Mouse (Mus musculus): ENCODE data around the gene Olfr1499. TPM values are rescaled to one million over a fixed set of nuclear protein-coding genes. Genes with fewer than 3 reads are reported as not detected.

Gene Olfr1499
- polyA plus RNA-seq (2015; fragmentation: Illumina TruSeq; extraction: RNeasy Lipid Tissue Mini Kit (QIAGEN cat#74804); ENCODE audit: insufficient read depth, low read depth, low replicate concordance): not detected

GRCm38 (mm10) chr19:13819347-13819746 is at the start of gene Olfr1499:
Gene Olfr1499, minus strand, starts transcription at chr19:13819447.

GRCm38 (mm10) chr19:13861495-13861894 is 42.2 kb upstream of the Olfr1499 start, which contains the start of gene Olfr1502:
Gene Olfr1502, plus strand, starts transcription at chr19:13861795.

DNA sequence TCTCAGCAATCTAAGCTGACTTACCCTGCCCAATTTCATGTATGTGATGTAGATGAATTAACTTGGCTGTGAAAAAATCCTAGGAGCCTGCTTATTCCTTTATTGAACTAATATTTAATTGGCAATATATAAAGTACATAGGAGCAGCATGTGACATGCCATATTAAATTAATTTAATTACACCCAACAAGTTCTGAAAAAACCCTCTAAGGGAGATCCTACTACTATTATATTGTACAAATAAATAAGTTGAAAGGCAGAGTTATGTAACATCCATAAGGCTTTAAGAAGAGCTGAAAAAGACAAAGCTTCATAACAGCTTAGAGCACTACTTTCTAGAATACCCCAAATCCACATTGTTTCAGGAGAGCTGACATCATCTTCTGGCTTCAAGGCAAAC is 31.3 kb upstream of the Olfr1499 start, which contains the start of gene Olfr1501:
Gene Olfr1501, minus strand, starts transcription at position 101 of the 400 bp plus-strand sequence.

GRCm38 (mm10) chr19:13830388-13830787 is 11.1 kb upstream of the Olfr1499 start, which contains the start of gene Olfr1500:
Gene Olfr1500, minus strand, starts transcription at chr19:13830488.

GRCm38 (mm10) chr19:13798102-13798501 is 21.1 kb downstream of the Olfr1499 start, which contains the start of gene Olfr1497:
Gene Olfr1497, minus strand, starts transcription at chr19:13798202.

GRCm38 (mm10) chr19:13777578-13777977 is 41.7 kb downstream of the Olfr1499 start, which contains the start of gene Olfr1496:
Gene Olfr1496, plus strand, starts transcription at chr19:13777878.

DNA sequence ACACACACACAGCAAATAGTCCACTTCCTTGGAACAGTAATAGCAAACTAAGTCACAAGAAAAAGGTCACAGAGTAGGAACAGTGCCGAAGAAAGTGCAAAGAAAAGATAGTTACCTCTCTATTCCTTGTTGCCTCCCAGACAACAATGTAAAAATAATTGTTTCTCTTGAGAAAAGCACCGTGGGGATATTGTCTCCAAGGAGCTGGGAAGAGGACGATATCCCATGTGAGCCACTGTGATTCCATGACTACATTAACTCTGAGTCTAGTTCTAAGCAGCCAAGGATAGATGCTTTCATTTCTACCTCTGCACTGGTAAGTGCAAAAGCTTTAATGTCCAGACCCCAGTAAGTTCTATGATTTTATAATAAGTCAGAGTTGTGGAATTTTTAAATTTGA is 54.9 kb downstream of the Olfr1499 start, which contains the start of gene Olfr1495:
Gene Olfr1495, plus strand, starts transcription at position 301 of the 400 bp plus-strand sequence.

Other genes starting within 250 kb of the Olfr1499 start
- not detected for gene Olfr1484, start 235.9 kb downstream of the Olfr1499 start, polyA plus RNA-seq (2015; fragmentation: Illumina TruSeq; extraction: RNeasy Lipid Tissue Mini Kit (QIAGEN cat#74804); ENCODE audit: insufficient read depth, low read depth, low replicate concordance)
- not detected for gene Olfr1487, start 202.1 kb downstream of the Olfr1499 start, polyA plus RNA-seq (2015; fragmentation: Illumina TruSeq; extraction: RNeasy Lipid Tissue Mini Kit (QIAGEN cat#74804); ENCODE audit: insufficient read depth, low read depth, low replicate concordance)
- not detected for gene Olfr1489, start 187.8 kb downstream of the Olfr1499 start, polyA plus RNA-seq (2015; fragmentation: Illumina TruSeq; extraction: RNeasy Lipid Tissue Mini Kit (QIAGEN cat#74804); ENCODE audit: insufficient read depth, low read depth, low replicate concordance)
- gene Olfr1490, start 168.4 kb downstream of the Olfr1499 start, polyA plus RNA-seq (2015; fragmentation: Illumina TruSeq; extraction: RNeasy Lipid Tissue Mini Kit (QIAGEN cat#74804); ENCODE audit: insufficient read depth, low read depth, low replicate concordance): not detected
- gene Olfr1491, start 122.2 kb downstream of the Olfr1499 start, polyA plus RNA-seq (2015; fragmentation: Illumina TruSeq; extraction: RNeasy Lipid Tissue Mini Kit (QIAGEN cat#74804); ENCODE audit: insufficient read depth, low read depth, low replicate concordance): not detected
- gene Olfr1493-ps1, start 96.2 kb downstream of the Olfr1499 start, polyA plus RNA-seq (2015; fragmentation: Illumina TruSeq; extraction: RNeasy Lipid Tissue Mini Kit (QIAGEN cat#74804); ENCODE audit: insufficient read depth, low read depth, low replicate concordance): not detected
- gene Olfr1494, start 79.7 kb downstream of the Olfr1499 start, polyA plus RNA-seq (2015; fragmentation: Illumina TruSeq; extraction: RNeasy Lipid Tissue Mini Kit (QIAGEN cat#74804); ENCODE audit: insufficient read depth, low read depth, low replicate concordance): not detected
- gene Olfr1495, start 54.8 kb downstream of the Olfr1499 start, polyA plus RNA-seq (2015; fragmentation: Illumina TruSeq; extraction: RNeasy Lipid Tissue Mini Kit (QIAGEN cat#74804); ENCODE audit: insufficient read depth, low read depth, low replicate concordance): not detected
- gene Olfr1496, start 41.6 kb downstream of the Olfr1499 start, polyA plus RNA-seq (2015; fragmentation: Illumina TruSeq; extraction: RNeasy Lipid Tissue Mini Kit (QIAGEN cat#74804); ENCODE audit: insufficient read depth, low read depth, low replicate concordance): not detected
- gene Olfr1497, start 21.2 kb downstream of the Olfr1499 start, polyA plus RNA-seq (2015; fragmentation: Illumina TruSeq; extraction: RNeasy Lipid Tissue Mini Kit (QIAGEN cat#74804); ENCODE audit: insufficient read depth, low read depth, low replicate concordance): not detected
- not detected for gene Olfr1500, start 11.0 kb upstream of the Olfr1499 start, polyA plus RNA-seq (2015; fragmentation: Illumina TruSeq; extraction: RNeasy Lipid Tissue Mini Kit (QIAGEN cat#74804); ENCODE audit: insufficient read depth, low read depth, low replicate concordance)
- not detected for gene Olfr1501, start 31.2 kb upstream of the Olfr1499 start, polyA plus RNA-seq (2015; fragmentation: Illumina TruSeq; extraction: RNeasy Lipid Tissue Mini Kit (QIAGEN cat#74804); ENCODE audit: insufficient read depth, low read depth, low replicate concordance)
- not detected for gene Olfr1502, start 42.3 kb upstream of the Olfr1499 start, polyA plus RNA-seq (2015; fragmentation: Illumina TruSeq; extraction: RNeasy Lipid Tissue Mini Kit (QIAGEN cat#74804); ENCODE audit: insufficient read depth, low read depth, low replicate concordance)
- gene Olfr1504, start 78.5 kb upstream of the Olfr1499 start, polyA plus RNA-seq (2015; fragmentation: Illumina TruSeq; extraction: RNeasy Lipid Tissue Mini Kit (QIAGEN cat#74804); ENCODE audit: insufficient read depth, low read depth, low replicate concordance): not detected
- not detected for gene Olfr1505, start 94.1 kb upstream of the Olfr1499 start, polyA plus RNA-seq (2015; fragmentation: Illumina TruSeq; extraction: RNeasy Lipid Tissue Mini Kit (QIAGEN cat#74804); ENCODE audit: insufficient read depth, low read depth, low replicate concordance)